Mouse (Mus musculus): Measurements from ENCODE around the gene Kdm5a. TPM values are rescaled to one million over a fixed set of nuclear protein-coding genes. Genes with fewer than 3 reads are reported as not detected.

The Kdm5a gene
- polyA plus RNA-seq, 1 experiment from 2014 or later, result 15.9 TPM

GRCm38 (mm10) chr6:120488647-120489046 is 124.7 kb downstream of the Kdm5a start:
- Histone ChIP-seq H3K27me3 (peaks cover 53% of the 10 kb centered on the region), H3K9me3 (replicated peaks) (no peaks in the 10 kb centered on the region), H3K9ac (no peak overlapping the region), H3K4me1 (replicated peaks) (peaks cover 50% of the 10 kb centered on the region), H3K4me2 (no peak overlapping the region), H3K27ac (replicated peaks) (no peak overlapping the region), H3K4me3 (replicated peaks) (no peak overlapping the region), H3K36me3 (replicated peaks) (no peaks in the 10 kb centered on the region)
- 26% methylated on average over 3 of the region's 3 CpGs for WGBS (ENCODE audit: insufficient replicate concordance)
- ATAC-seq (ENCODE audit: insufficient read depth), result no peak

- WGBS (ENCODE audit: insufficient replicate concordance), result 36% methylated on average over 2 of the region's 2 CpGs
- H3K9ac ChIP-seq, result no peak overlapping the region
- no peak overlapping the region for H3K27ac ChIP-seq (replicated peaks)
- ATAC-seq (ENCODE audit: insufficient read depth), result no peak
- H3K27me3 ChIP-seq, result peaks cover 61% of the 10 kb centered on the region
- no peak overlapping the region for H3K4me3 ChIP-seq (replicated peaks)
- H3K4me2 ChIP-seq, result no peak overlapping the region
- no peaks in the 10 kb centered on the region for H3K36me3 ChIP-seq (replicated peaks)
- H3K9me3 ChIP-seq (replicated peaks), result no peaks in the 10 kb centered on the region
- peaks cover 46% of the 10 kb centered on the region for H3K4me1 ChIP-seq (replicated peaks)
These were observed 125.5 kb downstream of the Kdm5a start for GRCm38 (mm10) chr6:120489461-120489860.

GRCm38 (mm10) chr6:120491064-120491463 is 127.1 kb downstream of the Kdm5a start:
- 67% methylated on average over 7 of the region's 7 CpGs for WGBS (ENCODE audit: insufficient replicate concordance)
- H3K27ac ChIP-seq (replicated peaks), result no peak overlapping the region
- no peak overlapping the region for H3K4me2 ChIP-seq
- peaks cover 77% of the 10 kb centered on the region for H3K27me3 ChIP-seq
- H3K4me1 ChIP-seq (replicated peaks), result peaks cover 30% of the 10 kb centered on the region
- no peaks in the 10 kb centered on the region for H3K36me3 ChIP-seq (replicated peaks)
- H3K4me3 ChIP-seq (replicated peaks), result no peak overlapping the region
- no peaks in the 10 kb centered on the region for H3K9me3 ChIP-seq (replicated peaks)
- no peak for ATAC-seq (ENCODE audit: insufficient read depth)
- no peak overlapping the region for H3K9ac ChIP-seq

GRCm38 (mm10) chr6:120491862-120492498 is 128.1 kb downstream of the Kdm5a start:
- H3K27me3 ChIP-seq, result peaks cover 85% of the 10 kb centered on the region
- no peaks in the 10 kb centered on the region for H3K36me3 ChIP-seq (replicated peaks)
- peak overlapping the region; percentile 54 for H3K4me3 ChIP-seq (replicated peaks)
- no peak overlapping the region for H3K27ac ChIP-seq (replicated peaks)
- WGBS (ENCODE audit: insufficient replicate concordance), result 10% methylated on average over 22 of the region's 22 CpGs
- peak overlapping the region; percentile 76 for H3K4me2 ChIP-seq
- ATAC-seq (ENCODE audit: insufficient read depth), result no peak
- peaks cover 25% of the 10 kb centered on the region for H3K4me1 ChIP-seq (replicated peaks)
- H3K9me3 ChIP-seq (replicated peaks), result no peaks in the 10 kb centered on the region
- H3K9ac ChIP-seq, result no peak overlapping the region

GRCm38 (mm10) chr6:120492499-120493373 is 128.8 kb downstream of the Kdm5a start:
- no peak for ATAC-seq (ENCODE audit: insufficient read depth)

GRCm38 (mm10) chr6:120493374-120494181 is 129.7 kb downstream of the Kdm5a start, which contains the start of gene Tmem121b:
Gene Tmem121b, minus strand, starts transcription at chr6:120493807.
- no peaks in the 10 kb centered on the region for H3K9me3 ChIP-seq (replicated peaks)
- peak within 1 kb of the TSS; percentile 32; the same call in 1 of the 2 replicates for H3K9ac ChIP-seq
- H3K27ac ChIP-seq (replicated peaks), result no peak within 1 kb of the TSS
- peak within 1 kb of the TSS; percentile 54 for H3K4me3 ChIP-seq (replicated peaks)
- no peaks in the 10 kb centered on the region for H3K36me3 ChIP-seq (replicated peaks)
- ATAC-seq (ENCODE audit: insufficient read depth), result peak; percentile 24; the same call in 1 of the 2 replicates
- peaks cover 87% of the 10 kb centered on the region for H3K27me3 ChIP-seq
- peaks cover 24% of the 10 kb centered on the region for H3K4me1 ChIP-seq (replicated peaks)
- H3K4me2 ChIP-seq, result peak within 1 kb of the TSS; percentile 76
- WGBS (ENCODE audit: insufficient replicate concordance), result under 1% methylated on average over 79 of the region's 84 CpGs

More at GRCm38 (mm10) chr6:120492499-120493373, 128.8 kb downstream of the Kdm5a start:
- 1% methylated on average over 91 of the region's 95 CpGs for WGBS (ENCODE audit: insufficient replicate concordance)
- H3K36me3 ChIP-seq (replicated peaks), result no peaks in the 10 kb centered on the region
- no peaks in the 10 kb centered on the region for H3K9me3 ChIP-seq (replicated peaks)
- H3K4me2 ChIP-seq, result peak overlapping the region; percentile 76
- H3K4me3 ChIP-seq (replicated peaks), result peak overlapping the region; percentile 54
- H3K27me3 ChIP-seq, result peaks cover 83% of the 10 kb centered on the region
- peak overlapping the region; percentile 32; the same call in 1 of the 2 replicates for H3K9ac ChIP-seq
- peaks cover 24% of the 10 kb centered on the region for H3K4me1 ChIP-seq (replicated peaks)
- H3K27ac ChIP-seq (replicated peaks), result no peak overlapping the region

Other genes with a start within 250 kb of the Kdm5a start
- not detected in 2 replicates for gene D330020A13Rik, start 69.8 kb upstream of the Kdm5a start, polyA plus RNA-seq (2015; fragmentation: Nextera tagmentation; extraction: Ambion mirVana)
- gene B4galnt3, start 69.6 kb upstream of the Kdm5a start, polyA plus RNA-seq (2015; fragmentation: Nextera tagmentation; extraction: Ambion mirVana), result 0.10 and 0.16 TPM in 2 replicates
- gene Ccdc77, start 250 bp downstream of the Kdm5a start, polyA plus RNA-seq (2015; fragmentation: Nextera tagmentation; extraction: Ambion mirVana), result 15.5 and 15.8 TPM in 2 replicates
- 10.4 and 12.1 TPM in 2 replicates for gene Il17ra, start 99.1 kb downstream of the Kdm5a start, polyA plus RNA-seq (2015; fragmentation: Nextera tagmentation; extraction: Ambion mirVana)
- not detected in 2 replicates for gene Tmem121b, start 129.7 kb downstream of the Kdm5a start, polyA plus RNA-seq (2015; fragmentation: Nextera tagmentation; extraction: Ambion mirVana)
- 9.9 and 11.6 TPM in 2 replicates for gene Hdhd5, start 167.2 kb downstream of the Kdm5a start, polyA plus RNA-seq (2015; fragmentation: Nextera tagmentation; extraction: Ambion mirVana)